In the genomic region with DNA sequence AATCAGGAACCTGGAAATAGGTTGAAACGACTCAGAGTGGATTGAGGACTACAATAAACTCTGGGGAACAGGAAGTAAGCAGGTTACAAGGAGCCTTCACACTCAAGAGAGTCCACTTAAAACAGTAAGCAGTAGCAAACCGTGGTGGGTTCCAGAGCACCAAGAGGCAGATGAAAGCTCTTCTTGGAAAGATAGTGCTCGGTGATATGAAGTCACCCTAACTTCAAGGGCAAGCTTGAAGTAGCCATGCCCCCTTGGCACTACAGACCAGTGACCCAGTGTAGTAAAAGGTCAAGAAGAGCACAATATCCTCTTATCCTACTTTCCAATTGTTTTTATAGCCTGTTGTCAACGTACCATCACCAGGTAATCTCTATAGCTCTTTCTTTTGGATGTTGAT, we compare ENCODE assay signal across 14 mouse cellular contexts.
"Had no signal": no experiment of that assay in that cellular context is flagged by ENCODE, and none has a peak within 500 bp of the region (broad histone marks: within the 10 kb centered on the region; RNA-seq: fewer than 3 reads in every experiment).

No protein-coding gene starts in this region.

- H3K36me3 ChIP-seq: liver, embryonic 12.5 days; lung, embryonic 15.5 days; neural tube, embryonic 15.5 days had no signal

- DNase-seq: kidney, adult 9 months; kidney, postnatal 4 days; left cerebral cortex, postnatal 4 days; midbrain, embryonic 14.5 days; retina, postnatal 1 day; right cerebral cortex, postnatal 4 days; spleen, adult 18-20 months; thymus, adult 18-20 months; thymus, postnatal 14 days had no signal

- H3K27me3 ChIP-seq: liver, embryonic 12.5 days; lung, embryonic 15.5 days; neural tube, embryonic 15.5 days had no signal

- H3K27ac ChIP-seq: kidney, postnatal 0 days; liver, embryonic 12.5 days; lung, embryonic 15.5 days; neural tube, embryonic 15.5 days had no signal

- ATAC-seq: liver, embryonic 12.5 days had no signal

- H3K4me2 ChIP-seq: liver, embryonic 12.5 days; lung, embryonic 15.5 days; neural tube, embryonic 15.5 days had no signal

- H3K9ac ChIP-seq: liver, embryonic 12.5 days; lung, embryonic 15.5 days; neural tube, embryonic 15.5 days had no signal

- H3K4me3 ChIP-seq: liver, embryonic 12.5 days; lung, embryonic 15.5 days; myocyte; neural tube, embryonic 15.5 days had no signal

- H3K9me3 ChIP-seq: liver, embryonic 12.5 days; lung, embryonic 15.5 days; neural tube, embryonic 15.5 days had no signal
